Mouse (Mus musculus) C2C12 (cell line): ENCODE data around the gene Kcne4. TPM values are rescaled to one million over a fixed set of nuclear protein-coding genes. Genes with fewer than 3 reads are reported as not detected.

Source experiments
- H3K27me3 ChIP-seq: one replicate; pipeline ENCODE4 v1.6.1; 2011; ENCODE audit not compliant: control insufficient read depth, insufficient read depth, insufficient read length
- H3K36me3 ChIP-seq: one replicate; pipeline ENCODE4 v1.6.1; 2011; ENCODE audit not compliant: control insufficient read depth, insufficient read depth
- H3K4me3 ChIP-seq: one replicate; pipeline ENCODE4 v1.5.1; 2011; ENCODE audit warnings: mild to moderate bottlenecking, control low read depth; ENCODE audit not compliant: poor library complexity, insufficient read depth, severe bottlenecking
- H3K79me2 ChIP-seq: one replicate; pipeline ENCODE4 v1.6.1; 2011; ENCODE audit not compliant: control insufficient read depth, insufficient read depth
- H3K79me3 ChIP-seq: one replicate; pipeline ENCODE4 v1.6.1; 2011; ENCODE audit warnings: low read depth, control low read depth
- H3ac ChIP-seq: one replicate; pipeline ENCODE3; 2011; ENCODE audit warnings: low read depth; ENCODE audit not compliant: control insufficient read depth, insufficient read length
- CEBPB ChIP-seq: IDR thresholded peaks from one replicate; pipeline ENCODE4 v1.6.1; 2011; ENCODE audit warnings: low read depth, mild to moderate bottlenecking, control low read depth, moderate library complexity
- CTCF ChIP-seq: IDR thresholded peaks from one replicate; pipeline ENCODE4 v1.5.1; 2011; ENCODE audit not compliant: control insufficient read depth, insufficient read depth, insufficient read length
- FOSL1 ChIP-seq: IDR thresholded peaks from one replicate; pipeline ENCODE4 v1.8.0; 2011; ENCODE audit warnings: mild to moderate bottlenecking, low read length; ENCODE audit not compliant: poor library complexity, insufficient read depth, severe bottlenecking
- MAX ChIP-seq: IDR thresholded peaks from one replicate; pipeline ENCODE4 v1.6.1; 2011; ENCODE audit warnings: mild to moderate bottlenecking, control low read depth
- MYOD1 ChIP-seq: IDR thresholded peaks from one replicate; pipeline ENCODE4 v1.6.1; 2011; ENCODE audit warnings: low read depth; ENCODE audit not compliant: control insufficient read depth, insufficient read length
- MYOG ChIP-seq: IDR thresholded peaks from one replicate; pipeline ENCODE4 v1.6.1; 2011; ENCODE audit not compliant: control insufficient read depth, insufficient read length; ENCODE audit errors: extremely low read depth
- USF1 ChIP-seq: IDR thresholded peaks from one replicate; pipeline ENCODE4 v1.6.1; 2011; ENCODE audit warnings: low read depth, mild to moderate bottlenecking, control low read depth, moderate library complexity
- polyA plus RNA-seq: library from polyadenylated mRNA; unstranded; fragments of >200 nt; fragmentation: generic; extraction: Trizol; gene quantifications from one replicate; pipeline ENCODE4 v1.2.1, GENCODE M21; 2012; ENCODE audit warnings: missing spikeins

The Kcne4 gene
- polyA plus RNA-seq, 1 experiment: 0.04 TPM

DNA sequence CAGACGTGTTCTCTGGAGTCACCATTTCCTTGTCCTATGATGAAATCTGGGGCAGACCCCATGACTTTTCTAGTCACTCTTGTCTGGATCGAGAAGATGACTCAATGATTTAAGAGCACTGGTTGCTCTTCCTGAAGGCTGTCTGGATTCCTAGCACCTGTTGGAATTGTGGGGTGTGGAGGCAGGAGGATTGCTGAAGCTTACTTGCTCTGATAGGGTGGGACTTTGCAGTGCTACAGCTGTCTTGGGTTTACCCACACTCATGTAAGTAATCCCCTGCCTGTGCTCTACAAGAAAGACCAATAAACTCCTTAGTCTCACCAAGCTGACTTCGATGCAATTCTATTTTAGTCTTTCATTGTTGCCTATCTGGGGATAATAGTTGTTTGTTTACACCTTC, 5.7 kb upstream of the Kcne4 start:
- Histone ChIP-seq H3K4me3 (no peak overlapping the region), H3ac (no peak overlapping the region), H3K36me3 (no peaks in the 10 kb centered on the region), H3K79me2 (no peaks in the 10 kb centered on the region), H3K27me3 (no peaks in the 10 kb centered on the region), H3K79me3 (no peaks in the 10 kb centered on the region)
- peak; percentile 51 for TF ChIP-seq MYOD1
- no peak for TF ChIP-seq MYOG

DNA sequence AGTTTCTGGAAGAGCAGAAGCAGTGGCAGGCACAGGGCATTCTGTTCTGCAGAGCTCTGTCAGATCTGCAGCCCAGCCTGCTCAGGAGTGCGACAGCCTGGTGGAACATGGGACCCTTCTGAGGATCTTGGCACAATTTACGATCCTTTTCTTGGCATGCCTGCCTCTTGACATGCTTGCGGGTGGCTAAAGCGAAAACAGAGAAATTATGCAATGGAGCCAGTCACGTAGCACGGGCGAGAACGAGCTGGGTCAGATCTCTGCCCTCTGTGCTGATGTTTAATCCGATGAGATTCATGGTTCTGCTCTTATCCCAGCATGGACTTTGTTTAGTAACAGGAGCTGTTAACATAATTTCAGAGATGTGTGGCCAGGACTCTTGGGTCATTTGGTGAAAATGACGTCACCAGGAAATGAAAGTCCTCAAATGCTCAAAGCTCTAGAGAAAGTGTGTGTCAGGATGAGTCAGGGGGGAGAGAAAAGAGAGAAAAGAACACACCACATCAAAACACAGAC, 4.5 kb upstream of the Kcne4 start:
- no peaks in the 10 kb centered on the region for H3K27me3 ChIP-seq
- H3ac ChIP-seq: peak overlapping the region; percentile 45

DNA sequence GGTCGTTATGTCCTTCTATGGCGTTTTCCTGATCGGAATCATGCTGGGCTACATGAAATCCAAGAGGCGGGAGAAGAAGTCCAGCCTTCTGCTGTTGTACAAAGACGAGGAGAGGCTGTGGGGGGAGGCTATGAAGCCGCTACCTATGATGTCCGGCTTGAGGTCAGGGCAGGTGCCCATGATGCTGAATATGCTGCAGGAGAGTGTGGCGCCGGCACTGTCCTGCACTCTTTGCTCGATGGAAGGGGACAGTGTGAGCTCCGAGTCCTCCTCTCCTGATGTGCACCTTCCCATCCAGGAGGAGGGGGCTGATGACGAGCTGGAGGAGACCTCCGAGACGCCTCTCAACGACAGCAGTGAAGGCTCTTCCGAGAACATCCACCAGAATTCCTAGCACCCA, 1.2 kb downstream of the Kcne4 start:
- Histone ChIP-seq H3K79me2 (no peaks in the 10 kb centered on the region), H3K36me3 (no peaks in the 10 kb centered on the region), H3K79me3 (no peaks in the 10 kb centered on the region), H3K4me3 (no peak overlapping the region), H3K27me3 (no peaks in the 10 kb centered on the region), H3ac (no peak overlapping the region)
- TF ChIP-seq FOSL1 (no peak), MAX (no peak), MYOG (no peak), MYOD1 (no peak), CTCF (no peak), CEBPB (no peak), USF1 (no peak)

More for the DNA sequence above, 4.5 kb upstream of the Kcne4 start:
- no peaks in the 10 kb centered on the region for H3K36me3 ChIP-seq
- H3K79me3 ChIP-seq: no peaks in the 10 kb centered on the region
- TF ChIP-seq MYOD1 (no peak), USF1 (no peak), CEBPB (no peak), FOSL1 (no peak), CTCF (no peak), MAX (peak; percentile 8), MYOG (no peak)
- no peak overlapping the region for H3K4me3 ChIP-seq
- no peaks in the 10 kb centered on the region for H3K79me2 ChIP-seq

DNA sequence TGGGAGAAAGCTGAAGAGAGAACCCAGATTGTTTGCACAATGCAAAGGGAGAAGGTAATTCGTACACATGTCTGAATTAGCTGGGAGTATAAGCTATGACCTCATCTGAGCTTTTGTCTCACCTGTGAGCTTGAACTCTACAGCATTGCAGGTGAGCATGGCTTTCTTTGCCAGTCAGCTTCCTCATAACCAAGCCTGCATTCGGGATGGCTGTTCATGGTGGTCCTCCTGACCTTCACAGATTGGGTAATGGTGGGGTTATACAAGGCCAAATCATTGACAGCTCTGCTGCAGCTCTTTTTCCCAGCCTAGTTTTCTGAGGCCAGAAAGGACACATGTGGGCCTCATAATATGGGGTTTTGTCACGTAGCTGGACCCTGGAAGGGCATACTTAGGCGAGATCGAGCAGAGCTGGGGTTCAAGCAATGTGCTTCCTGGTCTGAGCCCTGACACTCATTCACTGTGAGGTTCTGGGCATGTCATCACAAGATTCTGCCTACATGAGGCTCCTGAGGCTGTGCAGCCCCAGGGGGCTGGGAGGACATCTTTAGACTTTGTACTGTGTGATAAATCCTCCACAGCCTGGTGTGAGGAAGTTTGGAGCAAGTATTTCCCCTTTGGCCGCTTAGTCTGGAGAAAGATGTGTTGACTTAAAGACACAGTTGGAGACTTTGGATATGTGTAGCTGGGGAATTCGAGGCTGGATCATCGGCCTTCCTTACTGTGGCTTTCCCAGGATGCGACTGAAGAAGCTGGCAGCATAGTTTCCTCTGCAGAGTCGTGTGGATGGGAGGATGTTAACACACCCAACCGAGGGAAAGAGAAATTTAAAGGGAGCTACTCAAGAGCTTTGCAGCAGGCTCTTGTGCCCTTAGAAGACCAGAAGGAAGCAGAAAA, 2.3 kb downstream of the Kcne4 start:
- TF ChIP-seq CTCF (no peak), CEBPB (no peak), USF1 (no peak), MYOD1 (no peak)
- Histone ChIP-seq H3ac (no peak overlapping the region), H3K36me3 (no peaks in the 10 kb centered on the region), H3K79me3 (no peaks in the 10 kb centered on the region), H3K79me2 (no peaks in the 10 kb centered on the region), H3K27me3 (no peaks in the 10 kb centered on the region), H3K4me3 (no peak overlapping the region)

DNA sequence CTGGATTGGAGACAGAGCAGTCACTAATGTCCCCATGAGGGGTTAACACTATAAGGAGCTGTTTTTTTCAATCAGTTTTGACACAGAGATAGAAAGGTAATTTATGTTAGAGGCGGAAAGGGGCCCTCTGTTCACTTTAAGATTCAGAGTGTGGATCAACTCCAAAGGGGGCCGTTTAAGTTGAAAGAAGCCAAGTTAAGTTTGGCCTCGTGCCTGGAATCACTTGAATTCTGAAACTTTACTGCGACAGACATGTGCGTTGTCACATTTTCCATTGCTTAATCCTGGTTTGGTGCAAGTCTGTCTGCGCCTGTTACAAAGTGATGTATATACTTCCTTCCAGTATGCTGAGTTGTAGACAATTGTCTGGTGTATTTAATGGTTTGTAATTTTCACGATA, 3.0 kb downstream of the Kcne4 start:
- TF ChIP-seq CTCF: no peak
- TF ChIP-seq CEBPB: no peak
- no peak for TF ChIP-seq USF1
- TF ChIP-seq FOSL1: no peak
- no peak for TF ChIP-seq MAX
- TF ChIP-seq MYOG: no peak
- no peak for TF ChIP-seq MYOD1
- Histone ChIP-seq H3K27me3 (no peaks in the 10 kb centered on the region), H3K4me3 (no peak overlapping the region)

DNA sequence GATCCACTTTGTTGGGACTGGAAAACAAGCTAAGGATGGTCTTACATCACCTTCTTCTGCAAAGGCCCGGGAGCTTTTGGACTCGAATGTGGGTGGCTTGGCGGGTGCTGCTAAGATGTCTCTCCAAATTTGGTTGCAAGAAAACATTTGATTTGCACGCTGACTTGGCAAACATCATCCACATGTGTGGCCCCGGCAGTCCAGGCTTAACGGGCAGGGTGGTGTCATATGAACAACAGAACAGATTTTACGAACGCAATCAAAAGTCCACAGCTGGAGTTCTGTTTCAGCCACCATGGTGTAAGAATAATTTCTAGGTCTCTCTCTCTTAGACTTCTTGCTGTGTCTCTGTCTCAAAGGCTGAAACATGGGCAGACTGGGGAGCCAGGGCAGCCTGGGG, 3.6 kb downstream of the Kcne4 start:
- TF ChIP-seq FOSL1: no peak
- no peak for TF ChIP-seq CTCF
- no peak for TF ChIP-seq MYOG
- no peak for TF ChIP-seq CEBPB
- no peak for TF ChIP-seq MAX
- Histone ChIP-seq H3K36me3 (no peaks in the 10 kb centered on the region), H3K79me3 (no peaks in the 10 kb centered on the region), H3K79me2 (no peaks in the 10 kb centered on the region), H3K27me3 (no peaks in the 10 kb centered on the region), H3K4me3 (no peak overlapping the region), H3ac (no peak overlapping the region)

More for the DNA sequence above, 3.0 kb downstream of the Kcne4 start:
- H3K79me3 ChIP-seq: no peaks in the 10 kb centered on the region
- no peaks in the 10 kb centered on the region for H3K36me3 ChIP-seq
- no peak overlapping the region for H3ac ChIP-seq
- H3K79me2 ChIP-seq: no peaks in the 10 kb centered on the region
